Mouse (Mus musculus): ENCODE measurements around the gene Tex29. TPM values are rescaled to one million over a fixed set of nuclear protein-coding genes. Genes with fewer than 3 reads are reported as not detected.

The Tex29 gene
- polyA plus RNA-seq, 1 experiment from 2014 or later = not detected

DNA sequence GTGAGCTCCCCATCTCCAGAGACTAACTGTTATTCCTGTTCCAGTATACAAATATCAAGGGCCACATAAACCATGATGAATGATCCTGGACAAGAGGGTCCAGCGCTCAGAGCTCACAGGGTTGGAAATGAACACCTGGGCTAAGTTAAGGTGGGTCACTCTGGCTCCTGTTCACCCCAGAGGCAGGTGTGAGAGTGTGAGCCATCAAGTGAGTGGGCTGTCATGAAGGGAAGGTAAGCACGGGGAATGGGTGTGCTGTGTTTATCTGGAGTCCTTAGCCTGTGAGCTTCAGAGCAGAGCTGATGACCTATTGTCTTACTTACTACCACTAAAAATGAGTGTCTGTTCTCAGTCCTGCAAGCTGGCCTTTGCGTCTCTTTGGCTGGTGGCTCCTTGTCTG lies 44.4 kb downstream of the Tex29 start:
- Histone ChIP-seq H3K9me3 (ENCODE audit: control insufficient read depth, low read length) (no peaks in the 10 kb centered on the region; the same call in 1 of the 2 replicates), H3K4me1 (ENCODE audit: control insufficient read depth, insufficient read depth, low read length) (no peaks in the 10 kb centered on the region), H3K27ac (replicated peaks; ENCODE audit: low read depth, low read length) (no peak overlapping the region), H3K27me3 (ENCODE audit: control insufficient read depth, insufficient read depth, low read length) (no peaks in the 10 kb centered on the region), H3K9ac (ENCODE audit: low read length) (no peak overlapping the region), H3K4me3 (ENCODE audit: low read depth, low read length) (no peak overlapping the region), H3K4me2 (ENCODE audit: low read depth, severe bottlenecking) (no peak overlapping the region), H3K36me3 (ENCODE audit: control insufficient read depth, insufficient read depth, low read length) (no peaks in the 10 kb centered on the region)
- WGBS = 93% methylated on average over 3 of the region's 3 CpGs
- no peak for DNase-seq (ENCODE audit: low spot score)
- no peak for ATAC-seq (ENCODE audit: insufficient number of reproducible peaks, low FRiP score, low TSS enrichment, low read depth)

DNA sequence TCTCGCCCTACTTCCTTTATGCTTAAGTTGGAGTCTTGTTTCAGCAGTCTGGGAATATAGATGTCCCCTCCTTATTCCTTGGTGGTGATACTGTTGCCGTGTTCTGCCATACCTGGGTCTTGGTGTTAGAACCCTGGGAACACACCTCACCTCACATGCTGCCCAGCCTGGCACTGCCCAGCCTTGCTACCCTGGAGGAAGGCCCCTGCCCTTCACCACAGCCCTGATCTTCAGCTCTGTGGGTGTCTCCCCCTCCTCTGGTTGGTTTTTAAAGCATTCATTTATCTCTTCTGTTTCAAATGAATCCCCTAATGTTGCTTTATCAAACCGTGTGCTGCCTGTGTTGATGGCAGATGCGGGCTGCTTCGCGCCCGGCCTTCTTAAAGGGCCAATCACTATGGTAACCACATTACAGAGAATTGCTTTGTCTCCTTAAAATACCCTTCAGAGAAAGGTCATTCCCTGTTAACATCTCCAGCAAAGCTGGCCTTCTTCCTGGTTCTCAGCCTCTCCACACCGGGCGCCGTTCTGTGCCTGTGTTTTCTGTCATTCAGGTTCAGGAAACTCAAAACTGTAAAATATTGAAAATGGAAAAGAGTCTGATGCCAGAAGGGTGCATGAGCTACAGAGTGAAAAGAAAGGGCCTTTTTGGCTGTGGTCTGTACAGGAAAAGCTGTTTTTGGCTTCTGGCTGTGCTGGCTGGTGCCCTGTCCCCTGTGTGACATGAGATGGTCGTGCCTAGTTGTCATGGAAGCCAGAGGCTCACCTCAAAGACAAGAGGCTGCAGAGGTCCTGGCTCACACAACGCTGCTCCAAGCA lies 45.8 kb downstream of the Tex29 start:
- DNase-seq (ENCODE audit: low spot score) = no peak
- H3K27me3 ChIP-seq (ENCODE audit: control insufficient read depth, insufficient read depth, low read length) = no peaks in the 10 kb centered on the region
- H3K36me3 ChIP-seq (ENCODE audit: control insufficient read depth, insufficient read depth, low read length) = no peaks in the 10 kb centered on the region
- H3K4me3 ChIP-seq (ENCODE audit: low read depth, low read length) = no peak overlapping the region
- 84% methylated on average over 12 of the region's 12 CpGs for WGBS
- H3K4me1 ChIP-seq (ENCODE audit: control insufficient read depth, insufficient read depth, low read length) = no peaks in the 10 kb centered on the region
- no peaks in the 10 kb centered on the region; the same call in 1 of the 2 replicates for H3K9me3 ChIP-seq (ENCODE audit: control insufficient read depth, low read length)
- H3K4me2 ChIP-seq (ENCODE audit: low read depth, severe bottlenecking) = no peak overlapping the region
- H3K9ac ChIP-seq (ENCODE audit: low read length) = no peak overlapping the region
- no peak for ATAC-seq (ENCODE audit: insufficient number of reproducible peaks, low FRiP score, low TSS enrichment, low read depth)
- no peak overlapping the region for H3K27ac ChIP-seq (replicated peaks; ENCODE audit: low read depth, low read length)

DNA sequence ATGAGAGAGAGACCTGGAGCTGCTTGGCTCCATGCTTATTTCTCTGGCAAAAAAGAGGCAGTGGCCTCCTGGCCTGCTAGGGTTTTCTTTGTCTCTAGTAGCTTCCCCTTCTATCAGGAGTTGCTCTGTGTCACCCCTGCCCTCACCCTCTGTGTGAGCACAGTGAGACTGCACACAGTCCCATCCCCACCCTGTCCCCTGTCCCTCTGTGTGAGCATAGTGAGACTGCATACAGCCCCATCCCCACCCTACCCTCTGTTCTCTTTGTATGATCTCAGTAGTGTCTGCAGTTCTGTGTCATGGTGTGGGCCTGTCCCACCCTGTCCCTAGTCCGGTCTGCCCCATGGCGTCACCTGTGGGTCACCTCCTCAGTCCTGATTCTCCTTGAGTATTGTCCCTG lies 46.5 kb downstream of the Tex29 start:
- ATAC-seq (ENCODE audit: insufficient number of reproducible peaks, low FRiP score, low TSS enrichment, low read depth) (no peak), DNase-seq (ENCODE audit: low spot score) (no peak)
- WGBS = 94% methylated on average over 2 of the region's 2 CpGs
- Histone ChIP-seq H3K27ac (replicated peaks; ENCODE audit: low read depth, low read length) (no peak overlapping the region), H3K4me2 (ENCODE audit: low read depth, severe bottlenecking) (no peak overlapping the region), H3K9me3 (ENCODE audit: control insufficient read depth, low read length) (no peaks in the 10 kb centered on the region; the same call in 1 of the 2 replicates), H3K36me3 (ENCODE audit: control insufficient read depth, insufficient read depth, low read length) (no peaks in the 10 kb centered on the region), H3K9ac (ENCODE audit: low read length) (no peak overlapping the region), H3K27me3 (ENCODE audit: control insufficient read depth, insufficient read depth, low read length) (no peaks in the 10 kb centered on the region), H3K4me1 (ENCODE audit: control insufficient read depth, insufficient read depth, low read length) (no peaks in the 10 kb centered on the region), H3K4me3 (ENCODE audit: low read depth, low read length) (no peak overlapping the region)

DNA sequence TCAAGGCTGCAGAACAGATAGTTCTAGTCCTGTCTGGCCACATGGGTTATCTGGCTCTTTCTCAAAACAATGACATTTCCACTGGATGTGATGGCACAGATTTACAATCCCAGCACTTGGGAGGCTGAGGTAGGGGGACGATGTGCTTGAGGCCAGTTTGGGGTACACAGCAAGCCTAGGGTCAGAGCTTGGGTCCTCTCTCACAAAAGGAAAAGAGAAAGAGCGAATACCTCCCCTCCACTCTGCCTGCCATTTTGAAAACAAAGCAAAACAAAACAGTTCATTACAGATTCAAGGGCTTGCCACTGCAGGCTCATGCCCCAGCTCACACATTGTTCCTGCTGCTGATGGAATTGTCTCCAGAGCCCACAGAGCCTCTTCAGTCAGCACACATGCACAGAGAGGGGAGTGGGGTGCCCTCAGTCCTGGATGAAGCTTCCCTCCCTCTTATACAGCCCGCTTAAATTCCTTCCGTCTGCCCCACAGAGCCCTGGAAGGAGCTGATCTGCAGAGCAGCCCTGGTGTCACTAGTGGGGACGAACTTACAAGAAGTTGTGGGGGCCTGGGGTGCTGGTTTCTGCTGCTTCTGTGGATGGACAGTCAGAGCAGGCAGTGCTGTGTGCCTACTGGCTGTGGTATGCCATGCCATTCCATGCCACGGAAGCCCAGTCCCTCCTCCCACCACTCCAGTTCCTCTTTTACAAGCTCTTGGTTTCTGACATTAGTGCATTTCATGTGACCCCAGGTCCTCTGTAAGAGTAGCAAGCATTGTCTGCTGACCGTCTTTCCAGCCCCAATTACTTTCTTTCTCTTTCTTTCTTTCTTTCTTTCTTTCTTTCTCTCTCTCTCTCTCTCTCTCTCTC lies 49.1 kb downstream of the Tex29 start:
- Histone ChIP-seq H3K4me1 (ENCODE audit: control insufficient read depth, insufficient read depth, low read length) (no peaks in the 10 kb centered on the region), H3K27me3 (ENCODE audit: control insufficient read depth, insufficient read depth, low read length) (no peaks in the 10 kb centered on the region), H3K4me2 (ENCODE audit: low read depth, severe bottlenecking) (no peak overlapping the region), H3K27ac (replicated peaks; ENCODE audit: low read depth, low read length) (no peak overlapping the region), H3K9me3 (ENCODE audit: control insufficient read depth, low read length) (no peaks in the 10 kb centered on the region; the same call in 1 of the 2 replicates), H3K9ac (ENCODE audit: low read length) (no peak overlapping the region), H3K4me3 (ENCODE audit: low read depth, low read length) (no peak overlapping the region), H3K36me3 (ENCODE audit: control insufficient read depth, insufficient read depth, low read length) (no peaks in the 10 kb centered on the region)
- ATAC-seq (ENCODE audit: insufficient number of reproducible peaks, low FRiP score, low TSS enrichment, low read depth) (no peak), DNase-seq (ENCODE audit: low spot score) (no peak)
- WGBS = 73% methylated on average over 7 of the region's 7 CpGs

DNA sequence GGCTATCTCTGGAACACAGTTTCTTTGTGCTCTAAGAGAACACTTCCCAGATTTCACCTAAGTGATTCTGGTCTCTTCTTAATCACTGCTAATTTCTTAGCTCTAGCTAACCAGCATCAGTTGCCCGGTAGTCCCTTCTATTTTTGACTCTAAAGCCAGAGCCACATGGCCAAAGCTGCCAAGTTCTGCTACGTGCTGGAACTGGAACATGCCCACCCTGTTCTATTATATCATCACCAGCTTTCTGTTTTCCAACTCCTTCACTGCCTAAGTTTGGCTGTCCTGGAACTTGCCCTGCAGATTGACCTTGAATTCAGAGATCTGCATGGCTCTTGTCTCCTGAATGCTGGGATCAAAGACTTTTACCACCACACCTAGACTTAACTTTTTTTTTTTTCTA lies 52.5 kb downstream of the Tex29 start:
- H3K4me2 ChIP-seq (ENCODE audit: low read depth, severe bottlenecking) = no peak overlapping the region
- ATAC-seq (ENCODE audit: insufficient number of reproducible peaks, low FRiP score, low TSS enrichment, low read depth) = no peak
- no peaks in the 10 kb centered on the region for H3K27me3 ChIP-seq (ENCODE audit: control insufficient read depth, insufficient read depth, low read length)
- no peaks in the 10 kb centered on the region for H3K4me1 ChIP-seq (ENCODE audit: control insufficient read depth, insufficient read depth, low read length)
- 91% methylated on average over 2 of the region's 2 CpGs for WGBS
- no peak overlapping the region for H3K27ac ChIP-seq (replicated peaks; ENCODE audit: low read depth, low read length)
- no peaks in the 10 kb centered on the region for H3K36me3 ChIP-seq (ENCODE audit: control insufficient read depth, insufficient read depth, low read length)
- no peak for DNase-seq (ENCODE audit: low spot score)
- no peak overlapping the region for H3K4me3 ChIP-seq (ENCODE audit: low read depth, low read length)
- H3K9me3 ChIP-seq (ENCODE audit: control insufficient read depth, low read length) = no peaks in the 10 kb centered on the region
- no peak overlapping the region for H3K9ac ChIP-seq (ENCODE audit: low read length)

DNA sequence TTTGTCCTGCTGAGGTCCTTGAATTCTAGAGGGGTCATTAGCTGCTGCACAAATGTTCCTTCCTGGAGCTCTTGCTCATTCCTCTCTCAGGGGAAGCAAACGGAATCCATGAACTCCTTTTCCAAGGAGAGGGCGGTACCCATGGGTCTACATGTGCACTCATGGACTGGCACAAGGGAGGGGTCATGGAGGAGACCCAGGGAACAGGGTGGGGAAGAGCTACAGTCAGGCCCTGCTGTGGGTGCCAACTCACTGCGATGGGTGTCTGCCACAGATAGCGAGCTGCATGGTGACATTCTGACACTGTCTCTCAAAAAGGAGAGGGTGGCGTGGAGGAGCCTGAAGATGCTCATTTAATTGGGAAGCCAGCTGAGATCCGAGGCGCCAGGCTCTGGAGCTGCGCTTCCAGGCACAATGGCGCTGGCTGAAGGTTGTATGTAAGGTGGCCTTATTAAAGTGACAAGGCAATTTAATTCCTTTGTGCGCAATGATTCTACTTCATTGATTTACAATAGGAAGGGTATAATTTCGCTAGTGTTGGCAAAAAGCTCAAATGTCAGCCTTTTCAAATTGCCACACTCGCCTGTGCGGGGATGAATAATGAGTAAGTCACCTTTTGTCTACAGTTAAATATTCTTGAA lies 55.9 kb downstream of the Tex29 start:
- Histone ChIP-seq H3K9me3 (ENCODE audit: control insufficient read depth, low read length) (no peaks in the 10 kb centered on the region), H3K9ac (ENCODE audit: low read length) (no peak overlapping the region), H3K27me3 (ENCODE audit: control insufficient read depth, insufficient read depth, low read length) (no peaks in the 10 kb centered on the region), H3K4me3 (ENCODE audit: low read depth, low read length) (no peak overlapping the region), H3K4me2 (ENCODE audit: low read depth, severe bottlenecking) (no peak overlapping the region), H3K4me1 (ENCODE audit: control insufficient read depth, insufficient read depth, low read length) (no peaks in the 10 kb centered on the region), H3K27ac (replicated peaks; ENCODE audit: low read depth, low read length) (no peak overlapping the region), H3K36me3 (ENCODE audit: control insufficient read depth, insufficient read depth, low read length) (no peaks in the 10 kb centered on the region)
- DNase-seq (ENCODE audit: low spot score) (no peak), ATAC-seq (ENCODE audit: insufficient number of reproducible peaks, low FRiP score, low TSS enrichment, low read depth) (no peak)
- WGBS = 88% methylated on average over 13 of the region's 13 CpGs

DNA sequence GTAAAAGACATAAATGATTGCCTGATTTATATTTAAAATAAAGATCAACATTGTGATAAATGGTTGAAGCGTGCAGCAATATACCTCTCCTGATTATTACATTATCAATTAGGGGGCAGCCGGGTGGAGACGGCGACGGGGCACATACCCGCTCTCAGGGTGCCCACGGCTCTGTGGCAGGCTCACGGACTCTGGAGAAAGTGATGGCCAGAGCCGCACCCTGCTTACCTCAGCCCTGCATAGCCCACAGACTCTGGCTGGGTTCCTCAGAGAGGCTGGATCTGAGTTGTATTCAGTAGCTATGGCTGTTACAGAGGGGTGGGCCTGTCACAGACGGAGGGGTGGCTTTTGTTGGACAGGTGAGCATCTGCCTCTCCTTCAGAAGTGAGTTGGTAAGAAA lies 56.4 kb downstream of the Tex29 start:
- Histone ChIP-seq H3K4me2 (ENCODE audit: low read depth, severe bottlenecking) (no peak overlapping the region), H3K4me1 (ENCODE audit: control insufficient read depth, insufficient read depth, low read length) (no peaks in the 10 kb centered on the region), H3K4me3 (ENCODE audit: low read depth, low read length) (no peak overlapping the region), H3K27me3 (ENCODE audit: control insufficient read depth, insufficient read depth, low read length) (no peaks in the 10 kb centered on the region), H3K9me3 (ENCODE audit: control insufficient read depth, low read length) (no peaks in the 10 kb centered on the region), H3K27ac (replicated peaks; ENCODE audit: low read depth, low read length) (no peak overlapping the region), H3K9ac (ENCODE audit: low read length) (no peak overlapping the region), H3K36me3 (ENCODE audit: control insufficient read depth, insufficient read depth, low read length) (no peaks in the 10 kb centered on the region)
- 87% methylated on average over 10 of the region's 10 CpGs for WGBS
- no peak for ATAC-seq (ENCODE audit: insufficient number of reproducible peaks, low FRiP score, low TSS enrichment, low read depth)
- no peak for DNase-seq (ENCODE audit: low spot score)

DNA sequence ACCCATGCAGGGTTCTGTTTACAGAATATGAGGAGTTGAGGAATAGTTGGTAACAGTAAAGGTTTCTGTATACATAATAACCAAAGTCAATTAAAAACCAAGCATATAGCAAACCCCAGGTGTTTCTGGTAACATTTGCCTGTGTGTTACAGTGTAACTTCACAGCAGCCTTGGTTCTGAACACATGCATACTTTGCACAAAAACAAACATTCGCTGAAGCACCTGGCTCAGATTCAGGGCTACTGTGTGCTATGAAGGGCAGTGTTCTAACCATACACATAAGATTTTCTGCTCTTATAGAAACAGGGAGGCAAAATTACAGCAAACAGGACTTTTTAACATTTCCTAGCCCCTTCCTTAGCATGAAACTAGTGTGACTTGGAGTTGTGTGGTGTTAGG lies 58.5 kb downstream of the Tex29 start:
- no peak overlapping the region for H3K9ac ChIP-seq (ENCODE audit: low read length)
- no peaks in the 10 kb centered on the region for H3K36me3 ChIP-seq (ENCODE audit: control insufficient read depth, insufficient read depth, low read length)
- H3K27ac ChIP-seq (replicated peaks; ENCODE audit: low read depth, low read length) = no peak overlapping the region
- H3K4me3 ChIP-seq (ENCODE audit: low read depth, low read length) = no peak overlapping the region
- ATAC-seq (ENCODE audit: insufficient number of reproducible peaks, low FRiP score, low TSS enrichment, low read depth) = no peak
- DNase-seq (ENCODE audit: low spot score) = no peak
- no peaks in the 10 kb centered on the region for H3K27me3 ChIP-seq (ENCODE audit: control insufficient read depth, insufficient read depth, low read length)
- H3K4me2 ChIP-seq (ENCODE audit: low read depth, severe bottlenecking) = no peak overlapping the region
- H3K4me1 ChIP-seq (ENCODE audit: control insufficient read depth, insufficient read depth, low read length) = no peaks in the 10 kb centered on the region
- 86% methylated on average over 1 of the region's 1 CpGs for WGBS
- H3K9me3 ChIP-seq (ENCODE audit: control insufficient read depth, low read length) = no peaks in the 10 kb centered on the region
